Mouse (Mus musculus): ENCODE measurements around the gene Plcg2.

Gene Plcg2

DNA sequence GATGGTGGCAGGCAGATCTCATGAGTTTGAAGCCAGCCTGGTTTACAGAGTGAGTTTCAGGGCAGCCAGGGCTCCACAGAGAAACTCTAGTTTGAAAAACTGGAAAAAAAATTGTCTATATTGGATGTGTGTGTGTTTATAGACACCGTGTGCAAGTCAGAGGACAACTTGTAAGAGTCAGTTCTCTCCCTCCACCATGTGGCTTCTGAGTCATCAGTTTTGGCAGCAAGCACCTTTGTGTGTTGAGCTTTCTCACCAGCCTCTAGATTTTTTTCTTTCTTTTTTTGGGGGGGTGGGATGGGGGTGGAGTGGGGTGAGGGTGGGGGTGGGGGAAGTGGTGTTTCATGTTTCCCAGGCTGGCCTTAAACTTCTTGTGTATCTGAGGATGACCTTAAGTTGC lies 12.8 kb upstream of the Plcg2 start:
- DNase-seq (ENCODE audit: low spot score in 2 of 2) = no peak

DNA sequence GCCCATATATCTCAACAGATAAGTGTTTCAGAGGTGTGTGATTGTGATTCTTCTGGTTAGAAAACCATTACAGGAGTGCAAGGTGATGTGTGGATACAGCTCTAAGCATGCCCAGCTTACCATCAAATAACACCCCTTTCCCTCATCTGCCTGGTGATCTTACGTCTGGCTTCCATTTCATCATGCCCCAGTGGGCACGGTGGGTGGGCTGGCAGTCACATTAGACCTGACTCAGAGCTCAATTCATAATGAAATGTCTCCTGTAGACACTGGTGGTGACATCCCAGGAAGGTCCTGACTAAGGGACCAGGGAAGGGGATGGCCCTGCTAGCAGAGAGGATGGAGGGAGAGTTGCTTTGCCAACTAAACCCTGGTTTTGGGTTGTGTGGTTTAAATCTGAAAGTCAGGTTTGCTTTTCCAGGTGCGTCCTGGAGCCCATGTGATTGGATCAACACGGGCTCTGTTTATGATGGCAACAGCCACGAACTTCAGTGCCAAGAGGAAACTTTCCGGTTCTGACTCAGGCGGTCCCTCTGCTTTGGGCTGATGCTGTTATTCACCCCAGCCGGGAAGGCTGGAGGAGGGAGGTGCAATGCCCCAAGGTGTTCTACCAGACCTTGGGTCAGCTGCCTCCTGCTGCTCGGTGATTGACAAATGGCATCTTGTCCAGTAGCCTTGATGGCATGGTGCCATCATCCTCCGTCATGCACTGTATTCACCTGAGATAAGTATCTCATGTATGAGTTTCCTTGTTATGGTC lies 9.7 kb upstream of the Plcg2 start:
- no peak for DNase-seq (ENCODE audit: low spot score in 2 of 2)

DNA sequence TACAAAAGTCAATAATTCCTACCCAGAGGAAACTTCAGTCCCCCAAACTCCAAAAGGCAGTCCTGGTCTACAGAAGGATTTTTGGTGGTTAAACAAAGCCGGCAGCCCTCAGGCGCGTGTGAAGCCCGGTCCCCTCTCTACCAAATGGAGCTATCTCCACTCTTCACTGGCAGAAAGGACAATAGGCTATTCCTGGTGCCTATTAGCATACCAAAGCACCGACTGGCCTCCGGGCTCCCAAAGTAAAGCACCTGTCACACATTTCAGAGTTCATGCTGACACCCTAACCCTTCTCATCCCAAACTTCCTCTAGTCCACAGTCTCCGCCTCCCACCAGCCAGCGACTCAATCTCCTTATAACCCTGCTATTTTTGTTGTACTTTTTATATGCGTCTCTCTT lies 4.5 kb upstream of the Plcg2 start:
- DNase-seq (ENCODE audit: low spot score in 2 of 2) = no peak

DNA sequence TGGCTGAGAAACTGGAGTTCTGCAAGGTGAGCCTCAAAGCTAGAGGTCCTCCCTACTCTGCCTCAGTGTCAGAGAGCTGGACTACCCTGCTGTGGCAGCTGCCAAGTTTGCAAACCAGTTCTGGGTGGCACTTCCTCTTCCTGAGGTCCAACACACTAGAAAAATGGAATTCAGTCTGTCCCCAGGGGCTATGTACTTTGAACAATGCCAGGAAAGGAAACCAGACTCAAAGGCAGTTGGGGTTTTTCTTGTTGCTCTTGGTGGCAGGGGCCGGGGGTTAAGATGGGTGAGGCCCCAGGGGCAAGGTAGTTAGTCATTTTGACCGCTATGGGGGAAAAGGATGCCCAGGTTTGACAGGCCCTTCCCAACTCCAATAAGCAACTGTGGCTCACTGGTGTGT lies 3.2 kb upstream of the Plcg2 start:
- no peak for DNase-seq (ENCODE audit: low spot score in 2 of 2)

DNA sequence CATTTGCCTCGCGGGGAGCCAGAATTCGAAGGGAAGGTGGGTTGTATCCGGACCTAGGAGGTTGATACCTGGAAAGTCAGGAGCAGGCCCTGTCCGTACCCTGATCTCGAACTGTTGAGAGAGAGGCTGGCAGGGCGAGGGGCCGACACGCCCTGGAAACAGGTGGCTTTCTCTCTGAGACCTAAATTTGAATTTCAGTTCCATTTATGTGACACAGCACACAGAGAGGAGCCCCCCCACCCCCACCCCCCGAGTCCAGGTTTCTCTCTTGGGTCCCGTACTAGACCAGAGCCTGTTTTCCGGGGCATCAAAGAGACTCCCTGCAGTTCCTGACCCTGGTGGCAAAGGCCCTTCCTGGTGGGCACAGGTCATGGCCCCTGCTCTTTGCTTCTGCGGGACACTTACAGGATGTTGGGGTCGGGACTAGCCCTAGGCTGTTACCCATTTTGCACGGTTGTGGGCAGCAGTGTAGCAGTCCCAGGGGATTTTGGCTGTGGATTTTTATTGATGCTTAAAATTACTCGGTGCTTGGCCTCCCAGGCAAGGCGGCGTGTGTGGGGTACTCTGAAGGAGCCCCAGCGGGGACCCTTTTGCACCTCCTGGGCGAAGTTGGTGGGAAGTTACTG lies 937 bp downstream of the Plcg2 start:
- no peak for DNase-seq (ENCODE audit: low spot score in 2 of 2)

- no peak for DNase-seq (ENCODE audit: low spot score in 2 of 2)
These were observed 2.2 kb downstream of the Plcg2 start for GRCm38 (mm10) chr8:117500232-117500823.

DNA sequence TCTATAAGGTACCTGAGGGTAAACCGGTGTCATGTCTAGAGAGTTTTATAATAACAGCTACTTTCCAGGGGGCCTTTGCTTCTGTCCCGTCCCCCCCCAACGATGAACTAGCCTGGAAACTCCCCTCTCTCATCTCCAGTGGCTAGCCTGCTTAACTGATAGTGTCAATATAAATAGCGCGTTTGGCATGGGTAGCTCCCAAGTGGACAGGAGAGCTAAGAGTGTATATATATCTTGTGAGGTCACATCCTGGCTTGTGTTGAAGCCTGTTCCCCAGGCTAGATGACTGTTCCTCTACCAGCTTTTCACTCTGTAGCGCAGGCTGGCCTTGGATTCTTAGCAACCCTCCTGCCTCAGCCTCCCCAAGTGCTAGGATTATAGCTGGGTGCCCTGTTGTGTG lies 3.2 kb downstream of the Plcg2 start:
- no peak for DNase-seq (ENCODE audit: low spot score in 2 of 2)

DNA sequence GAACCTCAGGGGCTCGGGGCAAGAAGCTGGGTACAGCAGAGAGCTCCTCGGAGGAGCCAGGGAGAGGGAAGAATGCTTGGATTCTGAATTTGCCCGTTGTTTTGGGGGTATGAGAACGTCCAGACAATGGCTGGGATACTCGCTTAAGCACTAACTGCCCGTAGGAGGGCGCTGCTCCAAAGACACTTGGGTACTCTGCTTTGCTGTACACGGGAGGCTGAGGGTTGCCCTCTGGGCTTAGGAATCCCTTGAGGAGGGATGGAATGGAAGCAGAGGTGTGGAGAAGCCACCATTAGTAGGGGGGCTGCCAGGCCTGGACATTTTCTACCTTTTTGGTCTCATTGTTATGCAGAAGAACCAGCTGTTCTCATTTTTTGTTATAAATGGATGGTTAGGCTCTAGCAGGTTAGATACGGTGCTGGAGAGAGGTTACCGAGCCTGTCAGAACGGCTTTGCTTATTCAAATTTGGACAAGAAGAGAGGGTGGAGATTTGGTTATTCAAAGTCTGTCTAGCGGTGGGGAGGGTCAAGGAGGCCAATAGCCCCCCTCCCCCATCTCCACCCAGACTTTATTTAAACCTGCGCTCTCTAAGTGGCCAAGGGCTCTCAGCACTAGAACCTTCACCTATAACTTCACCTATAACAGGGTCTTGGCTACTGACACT lies 5.4 kb downstream of the Plcg2 start:
- no peak for DNase-seq (ENCODE audit: low spot score in 2 of 2)

- DNase-seq (ENCODE audit: low spot score in 2 of 2) = no peak
These were observed 9.6 kb downstream of the Plcg2 start for GRCm38 (mm10) chr8:117507703-117508102.

GRCm38 (mm10) chr8:117516876-117517565 lies 18.9 kb downstream of the Plcg2 start:
- no peak for DNase-seq (ENCODE audit: low spot score in 2 of 2)

- no peak for DNase-seq (ENCODE audit: low spot score in 2 of 2)
These were observed 19.8 kb downstream of the Plcg2 start for GRCm38 (mm10) chr8:117517861-117518260.

- no peak for DNase-seq (ENCODE audit: low spot score in 2 of 2)
These were observed 20.8 kb downstream of the Plcg2 start for GRCm38 (mm10) chr8:117518873-117519272.

DNA sequence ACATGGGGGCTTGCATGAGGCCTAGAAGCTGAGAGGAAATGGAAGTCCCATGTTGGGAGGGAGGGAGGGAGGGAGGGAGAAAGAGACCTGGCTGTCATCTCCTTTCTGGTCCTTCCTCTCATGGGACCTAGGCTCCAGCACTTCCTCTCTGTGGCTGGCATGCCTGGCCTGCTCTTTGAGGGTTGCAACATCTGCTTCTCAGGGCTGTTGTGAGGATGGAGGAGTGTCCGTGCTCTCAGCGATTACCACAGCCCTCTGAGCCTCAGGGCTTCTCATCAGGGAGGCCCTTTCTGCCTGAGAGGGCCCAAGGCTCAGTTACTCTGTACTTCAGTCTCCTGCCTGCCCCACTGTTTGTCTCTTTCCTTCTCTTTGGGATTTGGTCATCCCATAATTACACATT lies 28.1 kb downstream of the Plcg2 start:
- DNase-seq (ENCODE audit: low spot score in 2 of 2) = no peak

GRCm38 (mm10) chr8:117527983-117528382 lies 29.9 kb downstream of the Plcg2 start:
- no peak for DNase-seq (ENCODE audit: low spot score in 2 of 2)

GRCm38 (mm10) chr8:117529177-117529576 lies 31.1 kb downstream of the Plcg2 start:
- no peak for DNase-seq (ENCODE audit: low spot score in 2 of 2)

DNA sequence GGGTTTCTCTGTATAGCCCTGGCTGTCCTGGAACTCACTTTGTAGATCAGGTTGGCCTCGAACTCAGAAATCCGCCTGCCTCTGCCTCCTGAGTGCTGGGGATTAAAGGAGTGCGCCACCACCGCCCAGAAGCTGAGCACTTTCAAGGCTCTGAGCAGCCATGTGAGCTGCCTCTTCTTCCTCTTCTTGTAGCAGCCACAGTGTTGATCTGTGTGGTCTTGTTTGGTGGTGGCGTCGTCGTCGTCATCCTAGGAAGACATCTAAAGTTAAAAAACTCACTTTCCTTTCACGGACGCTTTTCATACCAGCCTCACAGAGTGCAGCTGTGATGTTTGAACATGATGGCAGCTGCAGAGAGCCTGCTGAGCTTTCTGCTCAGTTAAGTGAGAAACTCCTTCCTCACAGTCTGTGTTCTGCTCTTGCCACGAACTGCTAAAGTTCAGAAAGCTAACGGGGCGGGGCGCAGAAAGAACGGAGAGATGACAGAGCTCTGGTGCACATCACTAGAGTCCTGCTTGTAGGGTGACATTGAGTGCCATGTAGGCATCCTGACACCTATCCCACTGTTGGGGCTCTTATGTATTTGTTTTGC lies 34.4 kb downstream of the Plcg2 start:
- no peak for DNase-seq (ENCODE audit: low spot score in 2 of 2)

DNA sequence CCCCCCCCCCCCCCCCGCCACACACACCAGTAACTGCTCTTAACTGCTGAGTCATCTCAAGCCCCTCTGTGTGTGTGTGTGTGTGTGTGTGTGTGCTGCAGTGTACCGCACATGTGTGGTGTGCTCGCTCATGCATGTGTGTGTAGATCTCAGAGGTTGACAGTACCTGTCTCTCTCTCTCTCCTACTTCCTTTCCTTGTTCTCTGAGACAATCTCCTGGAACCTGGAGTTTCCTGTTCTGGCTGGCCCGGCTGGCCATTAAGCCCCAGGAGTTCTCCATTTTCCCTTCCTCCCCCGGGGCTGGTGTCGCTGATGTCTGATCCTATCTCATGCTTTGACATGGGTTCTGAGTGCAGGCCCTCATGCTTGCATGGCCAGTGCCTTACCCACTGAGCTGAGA lies 38.8 kb downstream of the Plcg2 start:
- DNase-seq (ENCODE audit: low spot score in 2 of 2) = no peak

GRCm38 (mm10) chr8:117537751-117538150 lies 39.7 kb downstream of the Plcg2 start:
- no peak for DNase-seq (ENCODE audit: low spot score in 2 of 2)

DNA sequence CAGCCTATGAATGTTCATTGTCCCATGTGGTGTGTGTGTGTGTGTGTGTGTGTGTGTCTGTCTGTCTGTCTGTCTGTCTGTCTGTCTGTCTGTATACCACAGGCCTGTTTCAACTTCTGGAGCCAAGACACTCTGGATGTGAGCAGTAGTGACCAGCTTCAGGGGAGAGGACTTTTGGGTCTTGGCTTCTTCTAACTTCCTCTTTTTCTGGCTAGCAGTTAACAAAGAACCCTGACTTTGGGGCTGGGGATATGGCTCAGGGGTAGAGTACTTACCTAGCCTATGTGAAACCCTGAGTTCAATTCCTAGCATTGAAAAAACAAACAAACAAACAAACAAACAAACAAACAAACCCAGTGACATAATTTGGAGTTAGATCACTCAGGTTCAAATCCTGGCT lies 44.9 kb downstream of the Plcg2 start:
- DNase-seq (ENCODE audit: low spot score in 2 of 2) = no peak

DNA sequence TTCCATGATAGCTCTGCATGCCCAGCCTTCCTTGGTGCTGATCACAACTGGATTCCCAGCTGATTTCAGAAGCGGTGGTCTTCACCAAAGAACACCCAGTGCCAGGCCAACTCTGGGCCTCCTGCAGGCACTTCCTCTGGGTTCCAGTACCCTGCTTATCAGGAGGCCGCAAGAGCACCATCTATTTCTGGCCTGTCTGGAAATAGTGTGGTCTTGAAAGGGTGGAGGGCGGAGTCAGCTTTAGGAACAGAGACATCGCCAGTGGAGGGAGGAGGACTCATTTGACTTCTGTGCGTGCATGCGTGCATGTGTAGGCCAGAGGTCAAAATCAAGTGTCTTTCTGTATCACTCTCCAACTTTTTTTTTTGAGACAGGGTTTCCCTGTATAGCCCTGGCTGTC lies 45.7 kb downstream of the Plcg2 start:
- no peak for DNase-seq (ENCODE audit: low spot score in 2 of 2)

GRCm38 (mm10) chr8:117545043-117545442 lies 47.0 kb downstream of the Plcg2 start:
- DNase-seq (ENCODE audit: low spot score in 2 of 2) = no peak

DNA sequence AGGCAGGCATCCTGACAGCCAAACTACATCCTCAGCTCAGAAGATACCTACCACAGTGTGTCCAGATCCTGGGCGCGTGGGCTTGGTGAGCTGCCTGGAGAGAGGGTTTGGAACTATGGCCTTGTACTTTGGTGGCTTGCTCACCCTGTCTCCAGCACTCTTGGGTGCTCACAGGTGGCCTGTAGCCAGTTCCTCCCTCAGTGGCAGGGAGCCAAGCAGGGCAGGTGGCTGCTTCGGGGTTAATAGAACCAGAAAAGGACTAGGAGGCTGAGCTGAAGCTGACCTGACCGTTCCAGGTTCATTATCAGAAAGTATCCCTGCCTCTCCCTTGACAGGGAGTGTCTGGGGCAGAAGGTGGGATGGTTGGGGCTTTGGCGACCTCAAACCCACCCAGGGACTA lies 48.3 kb downstream of the Plcg2 start:
- no peak for DNase-seq (ENCODE audit: low spot score in 2 of 2)
